Mouse (Mus musculus) intestine, embryonic 16.5 days (tissue): ENCODE measurements around the gene Zbtb17. TPM values are rescaled to one million over a fixed set of nuclear protein-coding genes. Genes with fewer than 3 reads are reported as not detected.
A peak's percentile ranks its signal among the peaks of the same experiment; 100 is the strongest.

Experiments used
- ATAC-seq: fragments of 200-750 bp; cut with Nextera tagmentation; 2 replicates; pipeline ENCODE4 v1.8.0; 2017; ENCODE audit warnings: moderate TSS enrichment, moderate library complexity
- H3K27ac ChIP-seq: fragments of 300-500 bp; sonication (generic); 2 replicates; pipeline ENCODE4 v1.5.1; 2014; ENCODE audit warnings: mild to moderate bottlenecking, low read length
- H3K27me3 ChIP-seq: fragments of 300-500 bp; sonication (generic); replicated peaks from 2 replicates; pipeline ENCODE4 v1.6.1; 2014; ENCODE audit warnings: low read length, control low read depth, mixed read lengths; ENCODE audit not compliant: control insufficient read depth, insufficient read depth
- H3K36me3 ChIP-seq: fragments of 300-500 bp; sonication (generic); 2 replicates; pipeline ENCODE4 v1.6.1; 2014; ENCODE audit warnings: low read length, control low read depth; ENCODE audit not compliant: control insufficient read depth, insufficient read depth
- H3K4me1 ChIP-seq: fragments of 300-500 bp; sonication (generic); 2 replicates; pipeline ENCODE4 v1.6.1; 2014; ENCODE audit warnings: low read length, control low read depth, mixed read lengths; ENCODE audit not compliant: control insufficient read depth, insufficient read depth
- H3K4me2 ChIP-seq: fragments of 300-500 bp; sonication (generic); 2 replicates; pipeline ENCODE4 v1.6.1; 2014; ENCODE audit warnings: low read depth, low read length, control low read depth
- H3K4me3 ChIP-seq: fragments of 300-500 bp; sonication (generic); 2 replicates; pipeline ENCODE4 v1.5.1; 2014; ENCODE audit warnings: mild to moderate bottlenecking, low read length
- H3K9ac ChIP-seq: fragments of 300-500 bp; sonication (generic); 2 replicates; pipeline ENCODE4 v1.6.1; 2014; ENCODE audit warnings: low read depth, low read length
- H3K9me3 ChIP-seq: fragments of 300-500 bp; sonication (generic); 2 replicates; pipeline ENCODE4 v1.6.1; 2016; ENCODE audit warnings: low read length, control low read depth; ENCODE audit not compliant: control insufficient read depth
- WGBS: fragments of 180-500 bp; shearing (Covaris S2); extraction: QIAGEN DNeasy Blood & Tissue Kit; methylation state at CpG from one replicate; pipeline ENCODE4 v1.1.7; 2014; 5-methylcytosine and 5-hydroxymethylcytosine counted together
- polyA plus RNA-seq: library from polyadenylated mRNA; unstranded; fragments of >200 nt; fragmentation: Nextera tagmentation; extraction: Ambion mirVana; gene quantifications from 2 replicates; pipeline ENCODE4 v1.2.1, GENCODE M21; 2015

Zbtb17 gene
- polyA plus RNA-seq, 1 experiment from 2014 or later: 27.2 TPM

DNA sequence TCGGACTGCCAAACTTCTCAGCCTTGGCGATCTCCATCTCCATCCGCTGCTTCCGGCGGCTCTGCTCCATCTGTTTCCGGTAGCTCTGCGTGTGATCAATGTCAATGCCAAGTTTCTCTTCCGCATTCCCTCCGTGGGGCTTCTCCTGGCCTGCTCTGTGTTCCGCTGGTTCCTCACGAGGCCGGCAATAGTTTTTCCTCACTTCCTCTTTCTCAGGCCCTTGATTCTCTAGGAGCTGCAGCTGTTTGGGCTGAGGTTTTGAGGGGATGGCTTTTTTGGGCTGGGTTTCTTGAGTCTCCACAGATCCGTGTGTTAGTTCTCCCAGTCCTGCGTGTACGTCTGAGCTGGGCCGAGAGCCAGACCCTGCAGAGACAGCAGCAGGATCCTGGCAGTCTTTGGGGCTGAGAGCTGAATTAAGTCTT lies 33.2 kb downstream of the Zbtb17 start:
- H3K36me3 ChIP-seq: peaks cover 64% of the 10 kb centered on the region
- H3K4me2 ChIP-seq: no peak overlapping the region
- H3K9ac ChIP-seq: no peak overlapping the region; the same call in 1 of the 2 replicates
- H3K4me3 ChIP-seq: no peak overlapping the region
- WGBS: 57% methylated on average over 16 of the region's 16 CpGs
- H3K9me3 ChIP-seq: no peaks in the 10 kb centered on the region
- peak overlapping the region; percentile 81 for H3K27ac ChIP-seq
- ATAC-seq: peak; percentile 70; the same call in 1 of the 2 replicates
- H3K4me1 ChIP-seq: peaks cover 8% of the 10 kb centered on the region; the same call in 1 of the 2 replicates
- no peaks in the 10 kb centered on the region for H3K27me3 ChIP-seq

DNA sequence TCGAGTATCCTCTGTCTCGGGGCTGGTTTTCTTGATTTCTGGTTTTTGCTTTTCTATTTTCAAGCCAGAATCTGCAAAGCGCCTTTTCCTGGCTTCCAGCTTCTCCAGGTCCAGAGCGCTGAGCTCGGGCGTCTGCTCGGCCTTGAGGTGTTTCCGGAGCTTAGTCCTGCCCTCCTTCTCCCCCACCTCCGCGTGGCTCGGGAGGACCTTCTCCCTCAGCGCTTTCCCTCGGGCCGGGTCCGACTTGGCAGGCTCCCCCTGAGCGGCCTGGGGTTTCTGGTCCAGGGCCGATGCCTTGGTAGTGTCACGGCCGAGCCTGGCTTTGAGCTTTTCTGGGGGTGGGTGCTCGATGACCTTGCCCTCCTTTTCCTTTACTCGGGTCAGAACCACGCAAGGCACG lies 33.8 kb downstream of the Zbtb17 start:
- ATAC-seq: no peak
- Histone ChIP-seq H3K9ac (peak overlapping the region; percentile 25; the same call in 1 of the 2 replicates), H3K9me3 (no peaks in the 10 kb centered on the region), H3K36me3 (peaks cover 65% of the 10 kb centered on the region), H3K4me2 (no peak overlapping the region), H3K4me1 (peaks cover 8% of the 10 kb centered on the region; the same call in 1 of the 2 replicates), H3K4me3 (no peak overlapping the region), H3K27me3 (no peaks in the 10 kb centered on the region), H3K27ac (peak overlapping the region; percentile 81)
- WGBS: 72% methylated on average over 23 of the region's 23 CpGs

DNA sequence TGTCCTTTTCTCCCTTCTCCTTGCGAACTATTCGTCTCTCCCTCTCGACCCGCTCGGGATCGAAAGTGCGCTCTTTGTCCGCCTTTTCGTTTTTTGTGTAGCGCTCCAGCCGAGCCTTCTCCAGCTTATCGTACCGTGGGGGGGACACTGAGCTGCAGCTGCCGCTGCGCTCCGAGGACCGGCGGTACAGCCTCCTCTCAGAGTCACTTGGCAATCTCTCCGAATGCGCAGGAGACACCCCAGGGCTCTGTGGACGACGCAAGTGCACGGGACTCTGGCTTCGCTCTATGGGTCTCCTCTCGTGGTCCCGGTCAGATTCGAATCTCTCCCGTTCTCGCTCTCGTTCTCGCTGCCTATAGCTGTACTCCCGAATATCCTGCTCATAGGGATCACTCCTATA lies 34.3 kb downstream of the Zbtb17 start:
- Histone ChIP-seq H3K4me1 (peaks cover 7% of the 10 kb centered on the region; the same call in 1 of the 2 replicates), H3K9ac (no peak overlapping the region), H3K9me3 (no peaks in the 10 kb centered on the region), H3K4me3 (no peak overlapping the region), H3K27me3 (no peaks in the 10 kb centered on the region), H3K27ac (peak overlapping the region; percentile 81), H3K36me3 (peaks cover 62% of the 10 kb centered on the region), H3K4me2 (no peak overlapping the region)
- ATAC-seq: no peak
- 95% methylated on average over 32 of the region's 32 CpGs for WGBS

DNA sequence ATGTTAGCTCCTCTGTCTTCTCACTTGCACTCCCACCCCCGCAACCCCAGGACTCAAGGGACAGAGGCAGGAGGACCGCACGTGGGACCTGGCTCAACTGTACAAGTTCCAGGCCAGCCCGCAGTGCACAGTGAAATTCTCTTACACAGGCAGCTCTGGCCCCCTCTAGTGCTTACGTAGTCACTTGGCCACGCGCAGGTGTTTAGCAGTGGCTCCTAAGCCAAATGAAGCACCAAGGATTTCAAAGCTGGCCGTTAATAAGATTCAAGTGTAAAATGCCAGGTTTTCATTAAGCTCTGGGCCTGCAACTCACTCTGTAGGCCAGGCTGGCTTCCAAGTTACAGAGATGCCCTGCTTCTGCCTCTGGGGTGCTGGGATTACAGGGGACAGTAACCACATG lies 35.0 kb downstream of the Zbtb17 start:
- Histone ChIP-seq H3K4me1 (peaks cover under 1% of the 10 kb centered on the region; the same call in 1 of the 2 replicates), H3K36me3 (peaks cover 59% of the 10 kb centered on the region), H3K27me3 (no peaks in the 10 kb centered on the region), H3K9ac (no peak overlapping the region), H3K27ac (no peak overlapping the region), H3K4me2 (no peak overlapping the region), H3K4me3 (no peak overlapping the region), H3K9me3 (no peaks in the 10 kb centered on the region)
- no peak for ATAC-seq
- WGBS: 92% methylated on average over 8 of the region's 8 CpGs

DNA sequence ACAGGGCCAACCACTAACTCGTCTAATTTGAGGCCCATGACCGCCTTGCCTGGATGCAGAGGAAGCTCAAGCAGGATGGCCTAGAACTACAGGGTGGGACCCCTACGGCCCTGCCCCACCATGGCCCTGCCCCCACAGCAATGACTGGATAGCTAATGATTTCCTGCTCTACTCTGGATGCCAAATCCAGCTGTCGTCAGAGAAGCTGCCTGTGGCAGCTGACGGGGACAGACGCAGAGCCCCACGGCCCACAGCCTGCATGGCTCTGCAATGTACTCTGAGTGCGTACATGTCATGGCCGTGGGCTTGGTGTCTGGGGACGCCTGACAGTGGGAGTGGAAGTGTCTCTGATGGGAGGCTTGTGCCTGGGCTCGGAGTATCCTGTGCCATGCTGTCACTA lies 39.6 kb downstream of the Zbtb17 start:
- H3K9me3 ChIP-seq: no peaks in the 10 kb centered on the region
- no peak overlapping the region for H3K4me2 ChIP-seq
- no peaks in the 10 kb centered on the region for H3K4me1 ChIP-seq
- 73% methylated on average over 11 of the region's 11 CpGs for WGBS
- H3K27ac ChIP-seq: no peak overlapping the region
- no peak overlapping the region for H3K9ac ChIP-seq
- H3K36me3 ChIP-seq: peaks cover 45% of the 10 kb centered on the region
- ATAC-seq: no peak
- no peaks in the 10 kb centered on the region for H3K27me3 ChIP-seq
- no peak overlapping the region for H3K4me3 ChIP-seq

DNA sequence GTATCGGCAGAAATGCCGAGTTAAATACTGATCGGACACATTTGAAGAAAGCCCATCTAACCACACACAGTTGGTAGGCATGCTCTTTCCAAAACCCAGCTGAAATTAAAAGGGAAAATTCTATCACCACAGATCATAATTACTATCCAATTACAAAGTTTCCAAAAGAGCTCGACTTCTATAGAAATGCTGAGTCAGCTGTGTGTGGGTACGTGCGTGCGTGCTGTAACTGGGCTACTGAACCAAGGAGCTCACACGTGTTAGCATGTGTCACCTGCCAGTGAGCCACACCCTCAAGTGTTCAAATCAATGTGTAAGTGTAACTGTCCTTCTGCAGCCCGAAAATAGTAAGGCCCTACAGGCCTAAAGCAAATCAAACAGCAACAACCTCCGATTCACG lies 43.1 kb downstream of the Zbtb17 start:
- ATAC-seq: no peak
- H3K4me2 ChIP-seq: no peak overlapping the region
- H3K27ac ChIP-seq: no peak overlapping the region
- H3K4me3 ChIP-seq: no peak overlapping the region
- no peaks in the 10 kb centered on the region for H3K4me1 ChIP-seq
- peaks cover 48% of the 10 kb centered on the region for H3K36me3 ChIP-seq
- H3K27me3 ChIP-seq: no peaks in the 10 kb centered on the region
- H3K9me3 ChIP-seq: no peaks in the 10 kb centered on the region
- WGBS: 96% methylated on average over 11 of the region's 11 CpGs
- H3K9ac ChIP-seq: no peak overlapping the region

DNA sequence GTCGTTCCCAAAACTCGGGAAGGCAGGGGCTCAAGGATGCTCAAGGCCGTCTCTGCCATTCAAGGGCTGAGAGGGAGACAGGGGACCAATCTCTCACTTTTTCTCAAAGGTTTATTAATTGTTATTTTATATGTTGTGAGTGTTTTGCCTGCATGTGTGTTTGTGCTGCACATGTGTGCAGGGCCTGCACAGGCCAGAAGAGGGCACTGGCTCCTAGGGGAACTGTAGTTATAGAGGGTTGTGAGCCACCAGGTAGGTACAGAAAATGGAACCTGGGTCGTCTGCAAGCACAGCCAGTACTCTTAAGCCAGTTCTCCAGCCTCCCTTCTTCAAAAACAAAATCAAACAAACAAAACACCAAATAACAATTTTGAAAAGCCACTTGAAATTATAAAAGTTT lies 44.2 kb downstream of the Zbtb17 start:
- Histone ChIP-seq H3K4me3 (no peak overlapping the region), H3K27me3 (no peaks in the 10 kb centered on the region), H3K9ac (no peak overlapping the region), H3K4me2 (no peak overlapping the region), H3K27ac (no peak overlapping the region), H3K9me3 (no peaks in the 10 kb centered on the region), H3K36me3 (peaks cover 43% of the 10 kb centered on the region), H3K4me1 (no peaks in the 10 kb centered on the region)
- 90% methylated on average over 4 of the region's 4 CpGs for WGBS
- no peak for ATAC-seq

DNA sequence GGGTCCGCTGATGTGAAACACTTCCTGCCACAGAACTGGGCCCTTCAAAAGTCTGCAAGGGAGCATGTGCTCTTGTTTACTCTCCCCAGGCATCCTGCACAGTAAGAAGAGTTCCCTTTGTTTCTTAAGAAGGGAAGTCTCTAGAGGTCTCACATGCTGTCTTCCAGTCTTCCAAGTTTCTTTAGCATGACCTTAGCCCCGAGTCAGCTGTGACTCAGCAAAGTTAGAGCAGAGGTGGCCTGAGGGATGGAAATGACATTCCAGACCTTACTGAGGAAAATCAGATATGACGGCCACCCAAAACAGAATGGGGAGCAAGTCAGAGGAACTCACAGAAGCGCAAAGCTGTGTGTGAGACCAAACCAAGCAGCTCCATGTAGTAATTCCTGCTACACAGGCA lies 56.2 kb downstream of the Zbtb17 start:
- Histone ChIP-seq H3K9ac (no peak overlapping the region), H3K9me3 (no peaks in the 10 kb centered on the region), H3K4me2 (no peak overlapping the region), H3K4me1 (peaks cover 17% of the 10 kb centered on the region), H3K27ac (peak overlapping the region; percentile 17; the same call in 1 of the 2 replicates), H3K27me3 (no peaks in the 10 kb centered on the region), H3K36me3 (no peaks in the 10 kb centered on the region), H3K4me3 (no peak overlapping the region)
- WGBS: 67% methylated on average over 4 of the region's 4 CpGs
- ATAC-seq: no peak

DNA sequence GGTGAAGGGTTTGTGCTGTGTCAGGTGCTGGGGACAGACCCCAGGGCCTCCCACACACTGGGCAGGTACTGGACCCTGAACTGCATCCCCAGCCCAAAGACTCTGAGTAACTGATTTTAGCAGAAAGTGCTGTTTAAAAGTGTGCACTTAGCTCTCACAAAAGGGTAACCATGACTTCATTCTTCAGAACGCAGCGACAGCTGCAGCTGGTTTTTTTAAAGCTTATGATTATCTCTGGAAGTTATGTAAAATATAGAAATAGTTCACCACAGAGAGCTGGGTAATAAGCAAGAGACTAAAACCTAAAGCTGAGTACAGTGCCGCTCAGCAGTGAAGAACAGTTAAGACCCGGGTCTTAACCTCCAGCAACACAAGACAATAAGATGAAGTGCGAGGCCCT lies 56.6 kb downstream of the Zbtb17 start:
- H3K4me3 ChIP-seq: no peak overlapping the region
- no peaks in the 10 kb centered on the region for H3K9me3 ChIP-seq
- no peaks in the 10 kb centered on the region for H3K27me3 ChIP-seq
- H3K9ac ChIP-seq: 0 out of 2 replicates have a peak overlapping the region, but pooled peaks have one; percentile 24
- WGBS: 62% methylated on average over 5 of the region's 5 CpGs
- no peak for ATAC-seq
- peaks cover 17% of the 10 kb centered on the region for H3K4me1 ChIP-seq
- H3K27ac ChIP-seq: peak overlapping the region; percentile 49
- H3K4me2 ChIP-seq: no peak overlapping the region
- no peaks in the 10 kb centered on the region for H3K36me3 ChIP-seq

DNA sequence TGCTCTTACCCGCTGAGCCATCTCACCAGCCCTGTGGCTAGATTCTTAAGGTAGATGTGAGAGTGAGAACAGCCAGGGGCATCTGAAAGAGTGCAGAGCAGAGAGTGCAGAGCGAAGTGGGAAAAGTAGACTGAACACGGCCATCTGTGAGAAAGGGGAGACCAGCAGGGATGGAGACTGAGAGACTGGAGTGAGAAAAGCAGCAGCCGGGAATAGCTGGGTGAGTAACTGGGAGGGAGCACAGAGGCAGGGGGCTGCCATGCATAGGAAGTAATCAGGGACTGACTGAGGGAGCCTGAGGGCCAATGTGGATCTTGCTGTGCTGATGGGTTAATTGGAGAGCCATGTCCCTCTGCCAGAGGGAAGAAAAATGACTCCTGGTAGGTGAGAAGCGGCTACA lies 58.3 kb downstream of the Zbtb17 start:
- Histone ChIP-seq H3K36me3 (no peaks in the 10 kb centered on the region), H3K9ac (no peak overlapping the region), H3K27me3 (no peaks in the 10 kb centered on the region), H3K27ac (no peak overlapping the region), H3K4me2 (no peak overlapping the region), H3K4me3 (no peak overlapping the region), H3K9me3 (no peaks in the 10 kb centered on the region), H3K4me1 (peaks cover 31% of the 10 kb centered on the region)
- ATAC-seq: no peak
- 58% methylated on average over 5 of the region's 5 CpGs for WGBS
